Mouse (Mus musculus) kidney, postnatal 0 days (tissue): ENCODE measurements around the gene Gm28043. TPM values are rescaled to one million over a fixed set of nuclear protein-coding genes. Genes with fewer than 3 reads are reported as not detected.

Experiments used
- ATAC-seq: fragments of 200-750 bp; cut with Nextera tagmentation; replicated peaks from 2 replicates; pipeline ENCODE4 v1.8.0; 2017; ENCODE audit warnings: low read depth, moderate number of reproducible peaks, moderate TSS enrichment, moderate library complexity; ENCODE audit not compliant: low FRiP score
- DNase-seq: peaks from one replicate; pipeline ENCODE4 v3.0.0-alpha.2; 2016; ENCODE audit warnings: low spot score
- H3K27ac ChIP-seq: fragments of 300-500 bp; sonication (generic); 2 replicates; pipeline ENCODE4 v1.5.1; 2014; ENCODE audit warnings: mild to moderate bottlenecking
- H3K27me3 ChIP-seq: fragments of 300-500 bp; sonication (generic); 2 replicates; pipeline ENCODE4 v1.6.1; 2014; ENCODE audit warnings: low read length, mixed read lengths; ENCODE audit not compliant: insufficient read depth
- H3K36me3 ChIP-seq: fragments of 300-500 bp; sonication (generic); 2 replicates; pipeline ENCODE4 v1.6.1; 2014; ENCODE audit warnings: low read length, mixed read lengths; ENCODE audit not compliant: insufficient read depth
- H3K4me1 ChIP-seq: fragments of 300-500 bp; sonication (generic); replicated peaks from 2 replicates; pipeline ENCODE4 v1.6.1; 2014; ENCODE audit warnings: antibody characterized with exemption, low read length, mixed read lengths; ENCODE audit not compliant: insufficient read depth
- H3K4me2 ChIP-seq: fragments of 300-500 bp; sonication (generic); 2 replicates; pipeline ENCODE4 v1.6.1; 2014; ENCODE audit warnings: mild to moderate bottlenecking, low read length, moderate library complexity, mixed read lengths
- H3K4me3 ChIP-seq: fragments of 300-500 bp; sonication (generic); replicated peaks from 2 replicates; pipeline ENCODE4 v1.5.1; 2014; ENCODE audit warnings: low read depth, low read length
- H3K9ac ChIP-seq: fragments of 300-500 bp; sonication (generic); 2 replicates; pipeline ENCODE4 v1.6.1; 2014; ENCODE audit warnings: low read depth, low read length
- H3K9me3 ChIP-seq: fragments of 300-500 bp; sonication (generic); replicated peaks from 2 replicates; pipeline ENCODE4 v1.6.1; 2016; ENCODE audit warnings: low read length, inconsistent platforms, mixed read lengths
- CTCF ChIP-seq: IDR thresholded peaks from 2 replicates; pipeline ENCODE4 v1.5.1; 2016; ENCODE audit warnings: antibody characterized with exemption, low read depth, mild to moderate bottlenecking, moderate library complexity
- WGBS: fragments of 180-500 bp; shearing (Covaris S2); extraction: QIAGEN DNeasy Blood & Tissue Kit; methylation state at CpG from one replicate; pipeline ENCODE4 v1.1.7; 2014; 5-methylcytosine and 5-hydroxymethylcytosine counted together
- polyA plus RNA-seq: library from polyadenylated mRNA; unstranded; fragments of >200 nt; fragmentation: Nextera tagmentation; extraction: Ambion mirVana; gene quantifications from 2 replicates; pipeline ENCODE4 v1.2.1, GENCODE M21; 2015

Gm28043 gene
- polyA plus RNA-seq, 1 experiment from 2014 or later, result 2.1 TPM

DNA sequence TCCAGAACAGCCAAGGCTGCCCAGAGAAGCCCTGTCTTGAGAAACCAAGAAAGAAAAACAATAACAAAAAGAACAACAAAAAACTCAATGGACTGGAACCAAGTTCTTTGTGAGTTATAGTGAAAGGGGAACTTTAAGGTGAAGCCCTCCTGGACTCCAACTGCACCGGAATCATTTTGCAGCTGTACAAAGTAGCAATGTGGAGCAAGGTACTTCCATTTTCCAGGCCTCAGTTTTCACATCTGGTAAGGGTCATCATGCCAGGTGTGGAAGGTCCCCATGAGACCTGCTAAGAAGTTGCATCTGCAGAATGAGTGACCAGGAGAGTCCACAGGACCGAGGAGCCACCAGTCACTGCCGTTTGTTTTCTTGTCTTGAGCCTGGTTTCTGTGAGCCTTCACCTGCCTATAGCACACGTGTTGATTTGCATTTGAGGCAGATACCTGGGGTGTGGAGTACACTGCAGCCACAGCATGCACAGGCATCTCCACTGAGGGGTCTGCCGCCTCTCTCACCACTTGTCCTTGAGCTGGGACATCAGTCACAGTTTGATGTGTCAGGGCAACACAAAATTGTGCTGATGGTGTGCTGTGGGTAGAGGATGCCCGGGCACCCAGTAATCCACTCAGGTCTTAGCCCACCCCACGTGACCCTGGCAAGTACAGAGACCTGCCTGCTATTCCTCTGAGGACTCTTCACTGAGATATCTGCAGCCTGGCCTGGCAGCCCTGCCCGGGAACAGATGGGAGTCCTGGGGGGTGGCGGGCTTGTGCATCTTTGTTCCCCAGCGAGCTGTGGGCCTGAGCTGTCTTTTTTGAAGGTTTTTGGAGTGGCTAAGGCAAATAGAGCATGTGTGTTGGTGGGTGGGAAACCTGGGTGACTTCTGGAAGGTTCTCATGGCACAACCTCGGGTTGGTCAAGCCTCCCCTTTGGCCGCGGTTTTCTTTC, 105.2 kb downstream of the Gm28043 start:
- no peak for ATAC-seq
- 83% methylated on average over 13 of the region's 13 CpGs for WGBS

DNA sequence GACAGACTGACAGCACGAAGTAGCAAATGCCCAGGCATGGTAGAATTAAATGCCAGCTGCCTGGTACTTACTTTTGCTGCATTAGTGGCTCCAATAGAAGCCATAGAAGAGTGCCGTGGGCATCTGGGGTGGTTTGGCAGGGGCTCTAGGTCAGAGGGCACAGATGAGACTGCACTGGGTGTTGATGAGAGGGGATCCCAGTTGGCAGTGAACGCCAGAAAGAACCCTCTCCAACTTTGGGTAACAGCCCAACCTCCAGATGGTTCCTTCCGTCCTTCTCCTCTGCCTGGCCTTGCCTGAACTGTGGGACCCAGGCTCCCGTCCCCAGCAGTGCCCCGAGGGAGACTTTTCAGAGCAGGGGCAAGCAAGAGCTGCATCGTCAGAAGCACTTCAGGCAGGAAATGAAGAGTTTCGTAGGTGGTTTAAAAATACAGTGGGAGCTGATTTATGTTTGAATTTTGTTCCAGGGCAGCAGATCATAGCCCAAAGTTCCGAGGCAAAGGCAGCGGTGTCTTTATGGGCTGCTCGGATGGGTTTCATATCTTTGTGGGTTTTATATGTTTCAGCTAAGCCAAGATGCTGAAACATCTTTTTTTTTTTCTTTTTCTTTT, 106.2 kb downstream of the Gm28043 start:
- H3K27ac ChIP-seq, result no peak overlapping the region
- 48% methylated on average over 11 of the region's 11 CpGs for WGBS
- H3K4me1 ChIP-seq, result 0 out of 2 replicates have a peak, but pooled peaks cover 3% of the 10 kb centered on the region
- no peak for TF ChIP-seq CTCF
- ATAC-seq, result no peak
- no peaks in the 10 kb centered on the region for H3K9me3 ChIP-seq
- no peaks in the 10 kb centered on the region for H3K27me3 ChIP-seq
- no peak overlapping the region for H3K4me3 ChIP-seq
- no peak for DNase-seq
- no peak overlapping the region for H3K4me2 ChIP-seq
- no peak overlapping the region for H3K9ac ChIP-seq
- H3K36me3 ChIP-seq, result no peaks in the 10 kb centered on the region

More for the DNA sequence above, 105.2 kb downstream of the Gm28043 start:
- no peak overlapping the region for H3K4me2 ChIP-seq
- no peak overlapping the region for H3K9ac ChIP-seq
- H3K4me1 ChIP-seq, result 0 out of 2 replicates have a peak, but pooled peaks cover 4% of the 10 kb centered on the region
- H3K9me3 ChIP-seq, result no peaks in the 10 kb centered on the region
- H3K36me3 ChIP-seq, result no peaks in the 10 kb centered on the region
- H3K4me3 ChIP-seq, result no peak overlapping the region
- H3K27ac ChIP-seq, result no peak overlapping the region
- TF ChIP-seq CTCF, result no peak
- DNase-seq, result no peak
- no peaks in the 10 kb centered on the region for H3K27me3 ChIP-seq

DNA sequence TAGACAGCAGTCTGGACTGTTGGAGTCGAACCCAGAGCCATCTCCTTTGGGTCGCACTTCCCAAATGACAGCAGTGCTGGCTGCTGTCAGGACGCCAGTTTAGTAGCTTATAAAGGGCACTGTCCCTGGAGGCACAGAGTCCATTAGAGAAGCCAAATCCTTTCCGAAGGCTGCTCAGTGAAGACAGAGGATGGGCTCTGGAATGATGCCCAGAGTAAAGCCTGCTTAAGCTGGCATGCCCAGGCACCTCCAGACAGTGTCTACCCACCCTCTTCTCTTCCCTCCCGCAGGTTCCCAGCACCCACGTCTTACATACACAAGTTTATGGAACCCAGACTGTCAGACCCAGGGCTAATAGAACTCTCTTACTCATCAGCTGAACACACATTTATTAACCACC, 109.9 kb downstream of the Gm28043 start:
- DNase-seq, result no peak
- WGBS, result 76% methylated on average over 6 of the region's 6 CpGs
- Histone ChIP-seq H3K9me3 (no peaks in the 10 kb centered on the region), H3K4me3 (no peak overlapping the region), H3K27me3 (no peaks in the 10 kb centered on the region), H3K4me1 (no peaks in the 10 kb centered on the region), H3K36me3 (no peaks in the 10 kb centered on the region), H3K9ac (no peak overlapping the region), H3K27ac (no peak overlapping the region), H3K4me2 (no peak overlapping the region)
- no peak for ATAC-seq
- no peak for TF ChIP-seq CTCF

DNA sequence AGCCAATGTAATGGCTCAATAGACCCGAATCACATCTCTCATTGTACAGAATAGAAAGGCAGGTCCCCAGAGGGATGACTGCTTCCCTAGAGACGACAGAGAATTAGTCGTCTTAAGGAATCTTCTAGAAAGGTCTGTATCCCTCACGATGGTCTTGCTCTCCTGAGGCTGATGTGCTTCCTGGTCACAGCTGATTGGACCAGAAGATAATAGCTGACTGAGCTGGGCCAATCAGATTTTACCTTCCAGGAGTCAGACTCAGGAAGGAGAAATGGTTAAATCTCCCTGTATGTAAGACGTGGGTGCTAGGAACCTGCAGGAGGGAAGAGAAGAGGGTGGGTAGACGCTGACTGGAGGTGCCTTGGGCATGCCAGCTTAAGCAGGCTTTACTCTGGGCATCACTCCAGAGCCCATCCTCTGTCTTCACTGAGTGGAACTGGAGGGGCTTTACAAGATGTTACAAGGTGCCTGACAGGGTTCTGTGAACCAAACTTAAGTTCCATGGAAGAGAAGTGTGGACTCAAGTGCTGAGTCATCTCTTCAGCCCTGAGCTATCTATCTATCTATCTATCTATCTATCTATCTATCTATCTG, 110.4 kb downstream of the Gm28043 start:
- Histone ChIP-seq H3K27ac (no peak overlapping the region), H3K27me3 (no peaks in the 10 kb centered on the region), H3K9me3 (no peaks in the 10 kb centered on the region), H3K4me3 (no peak overlapping the region), H3K4me2 (no peak overlapping the region), H3K36me3 (no peaks in the 10 kb centered on the region), H3K4me1 (no peaks in the 10 kb centered on the region), H3K9ac (no peak overlapping the region)
- no peak for ATAC-seq
- no peak for TF ChIP-seq CTCF
- 68% methylated on average over 6 of the region's 6 CpGs for WGBS
- DNase-seq, result no peak

DNA sequence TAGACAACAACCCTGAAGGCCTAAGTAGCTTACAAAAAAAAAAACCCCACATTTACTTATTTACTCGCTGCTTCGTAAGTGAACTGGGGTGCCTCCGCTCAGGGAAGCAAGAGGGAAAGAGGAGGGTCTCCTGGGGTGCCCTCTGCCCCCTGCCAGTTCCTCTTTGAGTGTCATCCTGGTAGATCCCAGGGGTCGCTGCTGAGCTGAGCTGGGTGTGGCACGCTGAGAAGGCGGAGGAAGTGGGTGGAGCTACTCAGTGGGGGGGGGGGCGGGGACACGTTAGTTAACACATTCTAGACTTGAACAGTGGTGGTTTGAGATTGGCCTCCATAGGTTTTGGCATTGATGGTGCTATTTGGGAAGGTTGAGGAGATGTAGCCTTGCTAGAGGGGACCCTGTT, 113.4 kb downstream of the Gm28043 start:
- Histone ChIP-seq H3K27me3 (no peaks in the 10 kb centered on the region), H3K27ac (no peak overlapping the region), H3K9me3 (no peaks in the 10 kb centered on the region), H3K4me3 (no peak overlapping the region), H3K4me1 (no peaks in the 10 kb centered on the region), H3K9ac (no peak overlapping the region), H3K4me2 (no peak overlapping the region), H3K36me3 (no peaks in the 10 kb centered on the region)
- WGBS, result 64% methylated on average over 8 of the region's 8 CpGs
- ATAC-seq (no peak), DNase-seq (no peak)
- TF ChIP-seq CTCF, result no peak

DNA sequence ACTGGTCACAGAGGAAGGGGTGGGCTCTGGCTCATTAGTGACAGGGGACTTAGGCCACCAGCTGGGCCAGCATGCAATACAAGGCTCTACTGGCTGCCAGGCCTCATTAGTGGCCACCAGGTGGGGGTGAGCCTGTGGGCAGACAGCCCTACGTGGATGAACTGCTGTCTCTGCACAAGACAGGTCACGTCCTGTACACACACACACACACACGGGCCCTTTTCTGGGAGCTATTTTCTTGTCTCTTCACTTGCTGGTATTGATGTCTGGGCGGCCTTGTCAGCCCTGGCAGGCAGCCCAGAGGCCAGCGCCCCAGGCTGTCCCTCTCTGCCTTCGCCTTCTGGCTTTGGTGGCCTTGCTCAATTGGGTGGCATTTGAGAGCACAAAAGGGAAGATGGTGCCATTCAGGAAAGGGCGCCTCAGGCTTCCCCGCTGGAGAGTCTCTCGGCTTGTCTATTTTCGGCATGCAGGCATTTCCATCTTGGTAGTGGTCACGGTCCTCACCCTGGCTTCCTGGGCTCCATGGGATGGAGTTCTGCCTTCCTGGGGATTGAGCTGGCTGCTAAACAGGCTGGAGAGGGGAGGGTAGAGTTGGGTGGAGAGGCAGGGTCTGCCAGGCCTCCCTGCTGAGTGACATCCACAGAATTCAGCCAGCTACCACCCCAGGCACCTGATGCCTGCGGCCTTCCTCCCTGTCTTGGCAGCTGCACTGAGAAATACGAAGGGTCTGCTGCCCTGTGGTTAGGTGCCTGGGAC, 116.0 kb downstream of the Gm28043 start:
- H3K4me1 ChIP-seq, result no peaks in the 10 kb centered on the region
- DNase-seq (no peak), ATAC-seq (no peak)
- H3K9ac ChIP-seq, result no peak overlapping the region
- no peaks in the 10 kb centered on the region for H3K36me3 ChIP-seq
- 69% methylated on average over 13 of the region's 13 CpGs for WGBS
- no peak overlapping the region for H3K27ac ChIP-seq
- no peaks in the 10 kb centered on the region for H3K9me3 ChIP-seq
- no peak overlapping the region for H3K4me2 ChIP-seq
- 0 out of 2 replicates have a peak, but pooled peaks have one; percentile 6 for TF ChIP-seq CTCF
- H3K27me3 ChIP-seq, result no peaks in the 10 kb centered on the region
- H3K4me3 ChIP-seq, result no peak overlapping the region
